Mouse (Mus musculus) T-helper 1 cell (primary cell): Measurements from ENCODE around the gene Dcdc2a.

ENCODE experiments used
- in situ Hi-C: fragments of 300-600 bp; cut with MboI, MseI; formaldehyde crosslinking; loops from one replicate; pipeline ENCODE4 v1.15.1; 2025; ENCODE audit warnings: high pct_unique_total_duplicates

Dcdc2a gene

GRCm38 (mm10) chr13:25177835-25178234, 122.0 kb downstream of the Dcdc2a start:
- in situ Hi-C loops, result no loop called here

- in situ Hi-C loops, result no loop called here
Measured at GRCm38 (mm10) chr13:25178236-25179001, 122.6 kb downstream of the Dcdc2a start.

GRCm38 (mm10) chr13:25186436-25187325, 130.9 kb downstream of the Dcdc2a start:
- in situ Hi-C loops, result no loop called here

DNA sequence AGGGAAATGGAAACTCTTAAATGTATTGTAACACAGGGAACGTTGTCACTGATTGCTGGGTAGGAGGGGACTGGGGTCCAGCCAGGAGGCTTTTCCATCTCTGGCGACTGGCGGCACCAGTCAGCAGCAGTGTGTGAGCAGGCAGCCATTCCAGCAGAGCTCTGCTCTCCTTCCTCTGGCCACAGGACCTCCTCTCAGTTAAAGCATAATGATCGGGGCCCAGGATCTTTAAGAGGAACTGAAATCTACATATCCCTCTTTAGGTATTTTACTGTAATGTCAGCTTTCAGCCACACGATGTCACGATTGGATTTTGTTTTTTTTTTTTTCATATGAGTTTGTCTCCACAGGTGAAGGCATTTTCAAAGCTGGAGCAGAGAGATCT, 131.5 kb downstream of the Dcdc2a start:
- in situ Hi-C loops, result no loop called here

DNA sequence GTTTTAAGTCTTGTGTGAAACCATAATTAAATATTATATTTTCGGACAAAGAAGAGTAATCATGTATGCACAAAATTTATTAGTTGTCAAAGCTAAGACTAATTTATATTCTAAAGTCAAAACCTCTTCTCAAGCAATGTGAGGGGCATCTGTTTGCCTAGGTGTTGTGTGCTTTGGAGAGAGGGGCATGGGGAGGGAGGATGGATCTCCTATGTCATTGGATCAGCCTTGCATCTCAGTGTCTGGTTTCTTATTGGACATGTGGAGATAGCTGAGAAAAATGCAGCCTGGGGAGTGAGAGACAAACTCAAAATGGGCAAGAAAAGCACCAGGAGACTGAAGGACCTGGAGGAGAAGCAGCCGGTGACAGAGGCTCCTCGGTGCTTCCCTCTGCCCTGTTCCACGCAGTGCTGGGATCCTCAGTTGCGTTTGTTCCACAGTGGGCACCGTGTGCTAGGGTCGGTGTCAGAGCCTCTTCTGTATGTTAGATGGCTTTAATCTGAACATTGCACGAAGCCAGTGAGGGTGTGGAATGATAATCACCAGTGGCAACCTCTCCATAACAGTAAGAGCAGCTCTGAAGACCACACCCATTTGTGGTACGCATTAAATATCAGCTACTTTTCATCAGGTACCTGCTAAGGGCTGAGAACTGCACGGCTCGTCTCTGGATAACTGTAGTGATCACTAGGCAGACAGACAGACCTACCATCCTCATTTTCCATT, 133.8 kb downstream of the Dcdc2a start:
- in situ Hi-C loops, result no loop called here

DNA sequence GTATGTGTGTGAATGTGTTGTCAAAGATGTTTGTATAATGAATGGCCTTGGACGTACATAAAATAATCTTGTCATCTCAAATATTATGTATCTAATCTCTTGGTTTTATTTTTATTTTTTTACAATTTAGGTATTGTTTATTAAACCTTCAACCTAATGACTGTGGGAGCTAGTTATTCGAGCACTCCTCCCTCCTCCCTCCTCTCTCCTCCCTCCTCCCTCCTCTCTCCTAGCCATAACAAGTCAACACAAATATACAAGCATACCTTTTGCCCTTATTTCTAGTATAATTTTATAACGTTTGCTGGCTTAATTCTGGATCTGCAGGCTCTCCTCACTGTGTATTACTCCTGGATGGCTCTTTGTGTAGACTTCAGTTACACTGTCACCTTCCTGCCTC, 134.4 kb downstream of the Dcdc2a start:
- in situ Hi-C loops, result no loop called here

DNA sequence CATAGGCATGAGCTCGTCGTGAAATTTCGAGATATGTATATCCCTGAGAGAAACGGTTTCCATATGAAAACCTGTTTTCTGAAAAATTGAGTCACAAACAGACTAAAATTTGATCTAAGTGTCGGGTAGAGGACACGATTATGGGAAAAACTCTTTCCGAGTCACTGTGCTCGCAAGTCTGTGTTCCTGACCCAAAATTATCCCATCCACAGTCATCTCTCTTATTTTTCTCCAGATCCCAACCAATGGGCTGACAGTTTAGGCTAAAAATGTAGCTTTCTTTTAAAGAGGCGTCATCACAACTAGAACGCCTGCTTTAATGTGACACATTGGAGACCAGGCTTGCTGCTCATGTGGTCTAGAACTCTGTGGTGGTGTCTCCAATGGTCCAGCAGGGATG, 139.9 kb downstream of the Dcdc2a start:
- in situ Hi-C loops, result no loop called here

DNA sequence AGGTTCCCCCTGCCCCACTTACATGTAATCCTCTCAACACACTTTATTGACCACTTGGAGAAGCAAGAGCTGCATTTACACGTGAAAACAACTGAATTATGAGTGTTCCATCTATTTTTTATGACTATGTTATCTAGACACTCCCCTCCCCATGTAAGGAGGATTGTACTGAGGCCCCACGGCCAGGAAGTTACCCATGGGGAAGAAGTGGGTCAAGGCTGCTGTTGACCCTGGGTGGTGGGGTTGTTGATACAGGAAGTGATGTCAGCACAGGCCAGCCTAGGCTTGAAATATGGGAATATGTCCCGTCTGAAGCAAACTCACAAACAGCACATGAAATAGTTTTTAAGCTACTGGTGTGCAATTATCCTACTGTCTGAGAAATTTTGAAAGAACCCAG, 144.1 kb downstream of the Dcdc2a start:
- in situ Hi-C loops, result no loop called here

DNA sequence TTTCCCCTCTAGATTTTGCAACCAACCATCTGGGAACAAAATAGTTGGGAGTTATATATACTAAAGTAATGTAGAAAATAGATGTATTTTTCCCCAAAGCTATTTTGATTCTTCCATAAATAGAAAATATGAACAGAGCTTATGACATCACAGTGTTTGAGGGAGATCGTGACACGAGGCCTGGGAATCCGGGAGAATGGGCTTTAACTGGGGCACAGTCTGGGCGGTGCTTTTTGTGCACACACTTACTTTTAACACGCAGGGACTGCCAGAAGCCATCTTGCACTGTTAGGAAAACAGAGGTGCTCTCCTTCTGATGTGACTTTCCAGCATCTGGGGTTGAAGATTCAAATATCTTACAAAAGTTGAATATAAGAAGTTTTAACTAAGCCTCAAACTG, 151.1 kb downstream of the Dcdc2a start:
- in situ Hi-C loops, result no loop called here

- in situ Hi-C loops, result no loop called here
Measured at GRCm38 (mm10) chr13:25218394-25218793, 162.6 kb downstream of the Dcdc2a start.

- in situ Hi-C loops, result no loop called here
Measured at GRCm38 (mm10) chr13:25220186-25220787, 164.5 kb downstream of the Dcdc2a start.

DNA sequence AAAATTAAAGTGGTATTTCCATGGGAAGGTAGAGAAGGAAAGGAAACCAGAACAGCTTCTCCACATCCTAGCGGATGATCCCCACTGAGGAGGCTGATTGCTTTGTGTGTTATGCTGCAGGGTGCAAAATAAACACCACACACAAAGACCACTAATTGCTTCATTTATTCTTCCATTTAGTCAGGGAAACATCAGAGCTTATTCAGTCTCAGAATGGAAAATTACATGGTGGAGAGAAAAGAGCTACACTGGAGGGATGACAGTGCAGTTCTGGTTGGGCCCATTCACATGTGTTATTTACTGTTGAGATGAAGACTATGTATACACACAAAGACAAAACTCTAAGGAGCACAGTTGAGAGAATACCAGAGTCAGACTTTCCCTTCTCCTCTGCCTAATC, 196.1 kb downstream of the Dcdc2a start:
- in situ Hi-C loops, result no loop called here

DNA sequence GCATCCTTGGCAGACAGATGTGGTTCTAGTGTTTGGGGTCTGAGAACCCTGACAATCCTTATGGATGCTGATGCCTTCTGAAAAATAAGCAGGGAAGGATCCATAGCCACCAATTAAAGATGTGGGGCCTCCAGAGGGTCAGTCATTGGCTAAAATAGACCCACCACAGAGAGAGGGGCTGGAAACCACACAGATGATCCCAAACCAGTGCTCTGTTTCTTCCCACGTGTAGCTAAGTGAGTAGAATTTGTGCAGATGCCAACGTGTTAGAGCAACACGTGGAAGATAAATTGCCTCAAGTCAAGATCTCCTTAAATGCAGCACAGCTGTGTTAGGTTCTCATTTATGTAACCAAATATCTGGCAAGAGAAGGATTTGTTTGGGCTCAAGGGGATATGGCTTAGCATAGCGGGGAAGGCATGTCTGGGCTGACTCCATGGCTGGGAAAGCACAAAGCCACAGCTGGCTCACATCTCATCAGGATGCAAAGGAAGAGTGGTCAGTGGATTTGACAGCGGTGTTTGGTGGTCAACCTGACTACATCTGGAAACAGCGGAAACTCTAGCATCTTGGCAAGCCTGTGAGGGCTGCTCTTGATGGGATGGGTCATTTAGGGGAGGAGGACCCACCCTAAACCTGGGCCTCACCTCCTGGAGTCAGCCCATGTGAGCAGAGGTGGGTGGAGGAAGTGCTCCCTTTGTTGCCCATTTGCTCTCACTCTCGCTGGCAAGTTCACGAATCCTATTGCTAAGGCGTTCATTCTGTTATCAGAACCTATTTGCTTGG, 198.9 kb downstream of the Dcdc2a start:
- in situ Hi-C loops, result no loop called here

DNA sequence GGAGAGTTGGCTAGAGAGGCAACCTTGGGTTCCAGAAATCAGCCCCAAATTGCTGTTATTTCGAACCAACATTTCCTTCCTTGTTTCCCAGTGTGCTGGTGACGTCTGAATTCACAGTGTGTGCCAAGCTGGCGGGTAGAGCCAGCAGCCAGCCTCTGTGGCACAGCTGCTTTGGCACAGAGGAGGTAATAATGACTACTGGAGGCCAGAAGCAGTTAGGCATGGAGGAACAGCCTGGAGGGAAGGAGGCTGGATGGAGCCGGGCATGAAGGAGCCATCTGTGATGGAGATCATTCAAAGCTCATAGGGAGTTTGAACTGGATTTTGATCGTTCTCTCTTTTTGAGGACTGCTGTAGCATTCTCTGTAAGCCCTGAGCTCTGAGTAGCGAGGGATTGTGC, 201.8 kb downstream of the Dcdc2a start:
- in situ Hi-C loops, result no loop called here
